Mouse (Mus musculus) cerebellum, adult 2 months (tissue): ENCODE data around the gene Nyap2.

Experiments
- CTCF ChIP-seq: fragments of 200-500 bp; IDR thresholded peaks from 2 replicates; pipeline ENCODE4 v1.5.1; 2011; ENCODE audit warnings: low read depth, mild to moderate bottlenecking, control low read depth, low read length, moderate library complexity, borderline replicate concordance; ENCODE audit not compliant: insufficient read depth
- POLR2A ChIP-seq: fragments of 200-500 bp; IDR thresholded peaks from 2 replicates; pipeline ENCODE4 v1.6.1; 2011; ENCODE audit warnings: low read length, control low read depth, borderline replicate concordance; ENCODE audit not compliant: insufficient read depth

GRCm38 (mm10) chr1:81307934-81308333, 231.2 kb downstream of the Nyap2 start:
- no peak for TF ChIP-seq CTCF
- TF ChIP-seq POLR2A, result no peak
